Mouse (Mus musculus) embryonic facial prominence, embryonic 13.5 days (tissue): Measurements from ENCODE around the gene Olfr466. TPM values are rescaled to one million over a fixed set of nuclear protein-coding genes. Genes with fewer than 3 reads are reported as not detected.

ENCODE experiments used
- ATAC-seq: fragments of 200-750 bp; cut with Nextera tagmentation; 2 replicates; pipeline ENCODE4 v1.8.0; 2017; ENCODE audit warnings: low read depth; ENCODE audit not compliant: insufficient number of reproducible peaks, insufficient read depth, low FRiP score, low TSS enrichment
- H3K27ac ChIP-seq: fragments of 300-500 bp; sonication (generic); 2 replicates; pipeline ENCODE4 v1.5.1; 2015; ENCODE audit warnings: moderate library complexity, mild to moderate bottlenecking, inconsistent platforms
- H3K27me3 ChIP-seq: fragments of 300-500 bp; sonication (generic); 2 replicates; pipeline ENCODE4 v1.6.1; 2015; ENCODE audit warnings: mild to moderate bottlenecking, inconsistent platforms
- H3K36me3 ChIP-seq: fragments of 300-500 bp; sonication (generic); 2 replicates; pipeline ENCODE4 v1.6.1; 2015; ENCODE audit warnings: mild to moderate bottlenecking, inconsistent platforms
- H3K4me1 ChIP-seq: fragments of 300-500 bp; sonication (generic); 2 replicates; pipeline ENCODE4 v1.6.1; 2015; ENCODE audit warnings: inconsistent platforms
- H3K4me2 ChIP-seq: fragments of 300-500 bp; sonication (generic); 2 replicates; pipeline ENCODE4 v1.6.1; 2015; ENCODE audit warnings: moderate library complexity, mild to moderate bottlenecking, inconsistent platforms
- H3K4me3 ChIP-seq: fragments of 300-500 bp; sonication (generic); 2 replicates; pipeline ENCODE4 v1.5.1; 2015; ENCODE audit warnings: mild to moderate bottlenecking, inconsistent platforms
- H3K9ac ChIP-seq: fragments of 300-500 bp; sonication (generic); 2 replicates; pipeline ENCODE4 v1.6.1; 2015; ENCODE audit warnings: mild to moderate bottlenecking, inconsistent platforms
- H3K9me3 ChIP-seq: fragments of 300-500 bp; sonication (generic); 2 replicates; pipeline ENCODE4 v1.6.1; 2016; ENCODE audit warnings: inconsistent platforms
- WGBS: fragments of 180-500 bp; shearing (Covaris S2); methylation state at CpG from one replicate; pipeline ENCODE4 v1.1.7; 2015; ENCODE audit warnings: mixed read lengths; 5-methylcytosine and 5-hydroxymethylcytosine counted together
- polyA plus RNA-seq: library from polyadenylated mRNA; unstranded; fragments of >200 nt; fragmentation: Nextera tagmentation; extraction: Ambion mirVana; gene quantifications from 2 replicates; pipeline ENCODE4 v1.2.1, GENCODE M21; 2015

Gene Olfr466
- not detected in 2 replicates for polyA plus RNA-seq

- no peak within 1 kb of the TSS for H3K4me2 ChIP-seq
- H3K4me3 ChIP-seq, result no peak within 1 kb of the TSS
- no peaks in the 10 kb centered on the region for H3K27me3 ChIP-seq
- H3K36me3 ChIP-seq, result no peaks in the 10 kb centered on the region
- ATAC-seq, result no peak
- no peaks in the 10 kb centered on the region for H3K4me1 ChIP-seq
- WGBS, result 76% methylated on average over 1 of the region's 1 CpGs
- H3K9me3 ChIP-seq, result no peaks in the 10 kb centered on the region
- H3K27ac ChIP-seq, result no peak within 1 kb of the TSS
- H3K9ac ChIP-seq, result no peak within 1 kb of the TSS
Observed at GRCm38 (mm10) chr13:65149940-65150339, at the start of gene Olfr466. TSS of gene Olfr466 (plus strand) at chr13:65150240.

- no peak overlapping the region for H3K9ac ChIP-seq
- no peaks in the 10 kb centered on the region for H3K27me3 ChIP-seq
- H3K9me3 ChIP-seq, result peaks cover 29% of the 10 kb centered on the region
- no peak overlapping the region for H3K27ac ChIP-seq
- no peak overlapping the region for H3K4me3 ChIP-seq
- no peak for ATAC-seq
- 92% methylated on average over 9 of the region's 9 CpGs for WGBS
- H3K36me3 ChIP-seq, result peaks cover 29% of the 10 kb centered on the region; the same call in 1 of the 2 replicates
- no peak overlapping the region for H3K4me2 ChIP-seq
- H3K4me1 ChIP-seq, result no peaks in the 10 kb centered on the region
Observed at GRCm38 (mm10) chr13:65100678-65101077, 49.4 kb upstream of the Olfr466 start.

GRCm38 (mm10) chr13:65101232-65101631 lies 48.8 kb upstream of the Olfr466 start:
- Histone ChIP-seq H3K27me3 (no peaks in the 10 kb centered on the region), H3K36me3 (peaks cover 27% of the 10 kb centered on the region; the same call in 1 of the 2 replicates), H3K9me3 (peaks cover 33% of the 10 kb centered on the region), H3K4me3 (no peak overlapping the region), H3K9ac (no peak overlapping the region), H3K27ac (no peak overlapping the region), H3K4me1 (no peaks in the 10 kb centered on the region), H3K4me2 (no peak overlapping the region)
- 94% methylated on average over 3 of the region's 3 CpGs for WGBS
- ATAC-seq, result no peak

- Histone ChIP-seq H3K27ac (peak overlapping the region; percentile 93), H3K4me3 (peak overlapping the region; percentile 85), H3K9ac (peak overlapping the region; percentile 96), H3K36me3 (peaks cover 5% of the 10 kb centered on the region; the same call in 1 of the 2 replicates), H3K4me1 (peaks cover 6% of the 10 kb centered on the region), H3K9me3 (peaks cover 7% of the 10 kb centered on the region), H3K27me3 (no peaks in the 10 kb centered on the region), H3K4me2 (peak overlapping the region; percentile 82)
- 1% methylated on average over 5 of the region's 5 CpGs for WGBS
- ATAC-seq, result no peak
Observed at GRCm38 (mm10) chr13:65111961-65112360, 38.1 kb upstream of the Olfr466 start.

- Histone ChIP-seq H3K4me3 (peak within 1 kb of the TSS; percentile 85), H3K9me3 (peaks cover 3% of the 10 kb centered on the region), H3K9ac (peak within 1 kb of the TSS; percentile 96), H3K4me2 (peak within 1 kb of the TSS; percentile 82), H3K27ac (peak within 1 kb of the TSS; percentile 93), H3K27me3 (no peaks in the 10 kb centered on the region), H3K4me1 (peaks cover 6% of the 10 kb centered on the region), H3K36me3 (peaks cover 3% of the 10 kb centered on the region; the same call in 1 of the 2 replicates)
- ATAC-seq, result peak; percentile 98
- under 1% methylated on average over 60 of the region's 60 CpGs for WGBS
Observed at GRCm38 (mm10) chr13:65112459-65113110, 37.5 kb upstream of the Olfr466 start, which contains the start of gene Mfsd14b. TSS of gene Mfsd14b (minus strand) at chr13:65112975.

GRCm38 (mm10) chr13:65113239-65113638 lies 36.8 kb upstream of the Olfr466 start:
- Histone ChIP-seq H3K4me3 (peak overlapping the region; percentile 85), H3K4me2 (peak overlapping the region; percentile 82), H3K36me3 (no peaks in the 10 kb centered on the region), H3K9me3 (no peaks in the 10 kb centered on the region), H3K27ac (peak overlapping the region; percentile 93), H3K9ac (peak overlapping the region; percentile 96), H3K27me3 (no peaks in the 10 kb centered on the region), H3K4me1 (peaks cover 6% of the 10 kb centered on the region)
- ATAC-seq, result no peak
- 56% methylated on average over 3 of the region's 3 CpGs for WGBS

- no peaks in the 10 kb centered on the region for H3K27me3 ChIP-seq
- no peak overlapping the region for H3K9ac ChIP-seq
- WGBS, result 57% methylated on average over 3 of the region's 3 CpGs
- H3K27ac ChIP-seq, result no peak overlapping the region
- H3K4me3 ChIP-seq, result no peak overlapping the region
- H3K4me1 ChIP-seq, result no peaks in the 10 kb centered on the region
- no peak overlapping the region for H3K4me2 ChIP-seq
- no peak for ATAC-seq
- no peaks in the 10 kb centered on the region for H3K9me3 ChIP-seq
- H3K36me3 ChIP-seq, result no peaks in the 10 kb centered on the region
Observed at GRCm38 (mm10) chr13:65120984-65121383, 29.1 kb upstream of the Olfr466 start.

- ATAC-seq, result no peak
- Histone ChIP-seq H3K4me2 (no peak overlapping the region), H3K27ac (no peak overlapping the region), H3K27me3 (no peaks in the 10 kb centered on the region), H3K9ac (no peak overlapping the region), H3K4me3 (no peak overlapping the region), H3K9me3 (no peaks in the 10 kb centered on the region), H3K4me1 (no peaks in the 10 kb centered on the region), H3K36me3 (no peaks in the 10 kb centered on the region)
- 77% methylated on average over 1 of the region's 1 CpGs for WGBS
Observed at GRCm38 (mm10) chr13:65122111-65122510, 27.9 kb upstream of the Olfr466 start.

- Histone ChIP-seq H3K4me2 (no peak overlapping the region), H3K9ac (no peak overlapping the region), H3K36me3 (no peaks in the 10 kb centered on the region), H3K9me3 (no peaks in the 10 kb centered on the region), H3K27me3 (no peaks in the 10 kb centered on the region), H3K27ac (no peak overlapping the region), H3K4me3 (no peak overlapping the region), H3K4me1 (no peaks in the 10 kb centered on the region)
- WGBS, result 62% methylated on average over 3 of the region's 3 CpGs
- ATAC-seq, result no peak
Observed at GRCm38 (mm10) chr13:65127063-65127847, 22.8 kb upstream of the Olfr466 start.

GRCm38 (mm10) chr13:65137789-65138188 lies 12.3 kb upstream of the Olfr466 start, which contains the start of gene Olfr465-ps1:
TSS of gene Olfr465-ps1 (plus strand) at chr13:65138089.
- no peak for ATAC-seq
- no peaks in the 10 kb centered on the region for H3K9me3 ChIP-seq
- WGBS, result 81% methylated on average over 4 of the region's 4 CpGs

GRCm38 (mm10) chr13:65174102-65174501 lies 24.1 kb downstream of the Olfr466 start:
- Histone ChIP-seq H3K9ac (no peak overlapping the region), H3K4me2 (no peak overlapping the region), H3K27ac (no peak overlapping the region), H3K27me3 (no peaks in the 10 kb centered on the region), H3K36me3 (no peaks in the 10 kb centered on the region), H3K4me3 (no peak overlapping the region), H3K4me1 (no peaks in the 10 kb centered on the region), H3K9me3 (peaks cover 4% of the 10 kb centered on the region; the same call in 1 of the 2 replicates)
- WGBS, result 90% methylated on average over 3 of the region's 3 CpGs
- ATAC-seq, result no peak

More at GRCm38 (mm10) chr13:65137789-65138188, 12.3 kb upstream of the Olfr466 start, which contains the start of gene Olfr465-ps1:
- Histone ChIP-seq H3K27me3 (no peaks in the 10 kb centered on the region), H3K9ac (no peak within 1 kb of the TSS), H3K4me2 (no peak within 1 kb of the TSS), H3K27ac (no peak within 1 kb of the TSS), H3K4me3 (no peak within 1 kb of the TSS), H3K4me1 (no peaks in the 10 kb centered on the region), H3K36me3 (no peaks in the 10 kb centered on the region)
